Mouse (Mus musculus): Measurements from ENCODE around the gene Galnt6.

Gene Galnt6

DNA sequence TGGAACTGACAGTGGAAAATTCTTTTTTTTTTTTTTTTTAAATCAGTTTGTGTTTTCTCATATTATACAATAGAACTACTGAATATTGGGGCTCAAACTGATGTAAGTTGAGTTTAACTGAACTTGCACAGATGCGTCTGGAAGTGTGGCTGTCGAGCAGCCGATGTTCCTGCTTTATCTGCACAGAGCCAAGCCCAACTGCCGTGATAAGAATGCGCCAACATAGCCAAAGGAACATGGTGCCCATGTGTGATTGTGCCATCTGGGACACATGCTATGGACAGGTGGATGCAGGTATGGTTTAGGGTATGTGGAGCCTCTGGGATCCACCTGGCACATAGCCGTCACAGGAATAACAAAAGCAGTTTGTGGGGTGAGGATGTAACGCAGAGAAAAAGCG lies 43.3 kb downstream of the Galnt6 start:
- no peak for DNase-seq (ENCODE audit: low read depth, low spot score)

DNA sequence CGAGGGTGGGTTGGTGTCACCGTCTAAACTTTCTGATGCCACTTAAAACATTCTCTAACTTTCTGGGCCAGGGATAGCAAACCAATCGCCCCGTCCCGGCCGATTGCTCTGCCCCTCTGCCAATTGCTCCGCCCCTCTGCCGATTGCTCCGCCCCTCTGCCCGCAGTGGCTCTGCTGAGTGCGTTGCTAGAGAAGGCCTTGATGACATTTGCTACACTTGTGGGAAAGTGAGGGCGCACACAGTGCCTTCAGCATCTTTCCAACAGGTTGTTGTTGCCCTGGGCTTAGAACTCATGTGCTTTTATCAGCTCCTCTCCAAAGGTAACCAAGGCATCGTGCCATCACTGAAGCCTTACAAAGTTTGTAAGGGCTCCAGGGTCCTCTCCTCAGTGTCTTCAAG lies 43.9 kb downstream of the Galnt6 start:
- DNase-seq (ENCODE audit: low read depth, low spot score), result no peak

DNA sequence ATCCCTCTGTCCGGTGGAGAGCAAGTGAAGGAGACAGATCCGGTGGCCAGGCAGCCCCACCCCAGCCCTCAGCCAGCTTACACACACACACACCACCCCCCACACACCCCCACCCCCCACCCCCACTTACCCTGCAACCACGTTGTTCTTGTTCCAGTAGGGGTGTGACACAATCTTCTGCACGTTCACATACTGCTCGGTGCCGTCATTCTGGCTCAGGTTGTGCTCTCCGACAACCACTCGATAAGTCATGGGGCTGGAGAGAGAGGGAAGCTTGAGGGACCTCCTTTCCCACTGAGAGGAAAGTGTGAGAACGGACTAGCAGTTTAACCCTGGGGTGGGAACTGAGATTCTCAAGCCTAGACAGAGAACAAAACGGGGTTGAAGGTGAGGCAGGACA lies 44.7 kb downstream of the Galnt6 start:
- DNase-seq (ENCODE audit: low read depth, low spot score), result no peak

DNA sequence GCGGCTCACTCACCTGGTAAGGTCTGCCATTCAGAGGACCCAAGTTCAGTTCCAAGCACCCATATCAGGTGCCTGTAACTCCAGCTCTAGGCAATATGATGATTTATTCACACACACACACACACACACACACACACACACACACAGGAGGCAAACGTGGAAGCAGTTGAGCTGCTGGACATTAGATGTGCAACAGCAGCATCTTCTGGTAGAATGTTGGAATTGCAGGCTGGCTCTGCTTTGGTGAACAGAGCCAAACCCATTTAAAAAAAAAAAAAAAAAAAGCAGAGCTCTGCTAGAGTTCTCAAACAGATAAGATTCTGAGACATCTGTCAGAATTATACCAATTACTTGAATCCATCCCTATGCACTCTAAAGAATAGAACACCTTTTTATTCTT lies 46.1 kb downstream of the Galnt6 start:
- peak; percentile 58 for DNase-seq (ENCODE audit: low read depth, low spot score)

DNA sequence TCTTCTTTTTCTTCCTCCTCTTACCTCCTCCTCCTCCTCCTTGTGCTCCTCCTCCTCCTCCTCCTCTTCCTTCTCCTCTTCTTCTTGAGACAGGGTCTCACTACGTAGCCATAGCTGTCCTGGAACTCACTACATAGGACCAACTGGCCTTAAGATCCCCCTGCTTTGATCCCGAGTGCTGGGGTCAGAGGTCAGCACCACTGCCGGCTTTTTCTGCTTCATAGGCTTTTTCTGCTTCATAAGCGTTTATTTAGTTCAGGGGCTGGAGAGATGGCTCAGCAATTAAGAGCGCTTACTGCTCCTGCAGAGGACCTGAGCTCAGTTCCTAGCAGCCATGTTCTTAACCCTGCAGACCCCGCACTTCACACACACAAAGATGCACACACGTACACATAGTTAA lies 47.4 kb downstream of the Galnt6 start:
- no peak for DNase-seq (ENCODE audit: low read depth, low spot score)

GRCm38 (mm10) chr15:100680381-100680780 lies 48.8 kb downstream of the Galnt6 start:
- DNase-seq (ENCODE audit: low read depth, low spot score), result no peak

DNA sequence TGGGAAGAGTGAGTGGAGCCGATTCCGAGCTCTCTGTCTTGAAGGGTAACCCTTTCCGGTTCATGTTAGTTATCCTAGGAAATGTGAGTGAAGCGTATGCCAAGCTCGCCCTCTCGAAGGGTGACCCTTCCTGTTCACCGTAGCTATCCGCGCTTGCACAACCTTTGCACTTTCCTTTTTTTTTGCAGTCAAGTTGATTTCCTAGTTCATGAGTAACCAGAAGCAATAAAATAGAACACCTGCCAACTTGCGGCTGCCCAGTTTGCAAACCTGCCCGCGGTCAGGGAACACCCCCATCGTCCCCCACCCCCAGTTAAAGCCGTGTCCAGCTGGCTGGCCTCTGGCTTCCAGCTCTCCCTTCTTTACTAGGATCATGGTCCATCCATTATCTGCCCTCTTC lies 50.2 kb downstream of the Galnt6 start:
- DNase-seq (ENCODE audit: low read depth, low spot score), result no peak

DNA sequence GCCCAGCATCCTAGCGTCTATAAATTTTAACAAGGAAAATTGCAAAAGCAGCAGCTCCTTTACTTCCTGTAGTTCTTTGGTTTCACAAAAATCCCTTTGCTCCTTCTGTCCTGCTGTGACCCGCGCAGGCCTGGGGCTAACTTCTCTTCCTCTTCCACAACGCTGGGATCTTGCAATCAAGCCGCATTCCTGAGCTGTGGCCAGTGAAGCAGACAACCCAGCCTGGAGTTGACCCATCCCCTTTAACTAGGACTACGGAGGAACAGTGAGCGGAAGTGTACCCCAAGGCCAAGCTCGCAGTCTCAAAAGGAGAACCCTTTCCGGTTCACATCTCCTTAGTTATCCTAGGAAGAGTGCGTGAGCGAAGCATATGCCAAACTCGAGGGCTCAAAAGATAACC lies 50.6 kb downstream of the Galnt6 start:
- no peak for DNase-seq (ENCODE audit: low read depth, low spot score)

DNA sequence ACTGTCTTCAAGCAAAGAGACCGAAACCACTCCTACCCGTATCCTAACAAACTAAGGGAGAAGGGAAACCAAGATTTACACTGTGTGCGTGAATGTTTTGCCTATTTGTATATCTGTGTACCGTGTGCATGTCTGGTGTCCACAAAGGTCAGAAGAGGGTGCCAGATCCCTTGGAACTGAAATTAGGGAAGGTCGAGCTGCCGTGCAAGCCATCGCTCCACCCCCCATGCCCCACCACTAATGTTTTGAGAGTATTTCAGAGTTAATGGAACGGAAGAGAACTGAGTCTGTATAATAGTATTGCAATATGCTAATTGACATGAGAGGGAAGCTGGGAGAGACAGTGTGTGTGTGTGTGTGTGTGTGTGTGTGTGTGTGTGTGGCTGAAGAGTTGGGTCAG lies 51.5 kb downstream of the Galnt6 start:
- DNase-seq (ENCODE audit: low read depth, low spot score), result no peak

GRCm38 (mm10) chr15:100676521-100676920 lies 52.7 kb downstream of the Galnt6 start:
- DNase-seq (ENCODE audit: low read depth, low spot score), result no peak

DNA sequence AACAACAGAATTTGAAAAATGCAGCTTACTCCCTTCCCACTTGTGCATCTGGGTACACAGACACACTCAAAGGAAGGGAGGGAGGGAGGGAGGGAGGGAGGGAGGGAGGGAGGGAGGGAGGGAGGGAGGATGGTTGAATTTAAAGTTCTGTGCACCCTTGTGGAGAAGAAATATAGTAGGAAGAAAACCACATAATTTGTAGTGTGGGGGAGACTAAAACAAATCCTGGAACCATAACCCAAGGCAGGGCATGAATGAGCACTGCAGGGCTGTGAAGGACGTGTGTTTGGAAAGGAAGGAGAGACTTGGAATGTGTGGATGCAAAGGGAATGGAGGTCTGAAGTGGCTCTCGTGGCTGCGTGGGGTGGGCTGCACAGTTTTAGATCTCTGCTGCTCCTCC lies 53.7 kb downstream of the Galnt6 start:
- no peak for DNase-seq (ENCODE audit: low read depth, low spot score)

DNA sequence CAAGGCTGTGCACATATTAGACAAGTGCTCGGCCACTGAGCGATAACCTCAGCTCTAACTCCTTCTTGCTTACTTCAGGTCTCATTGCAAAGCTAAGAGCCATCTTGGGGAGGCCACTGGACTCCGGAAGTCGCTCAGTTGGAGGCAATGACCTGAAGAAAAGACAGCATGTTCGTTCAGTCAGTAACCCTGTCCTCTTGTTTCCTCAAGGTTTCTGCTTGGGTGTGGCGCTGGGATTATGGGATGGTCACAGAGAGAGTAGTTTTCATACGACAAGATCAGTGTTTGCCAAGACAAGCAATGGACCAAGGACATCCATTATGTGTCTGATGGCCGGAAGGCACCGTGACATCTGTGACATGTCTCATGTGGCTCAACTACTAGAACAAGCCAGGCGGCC lies 54.6 kb downstream of the Galnt6 start:
- DNase-seq (ENCODE audit: low read depth, low spot score), result no peak

DNA sequence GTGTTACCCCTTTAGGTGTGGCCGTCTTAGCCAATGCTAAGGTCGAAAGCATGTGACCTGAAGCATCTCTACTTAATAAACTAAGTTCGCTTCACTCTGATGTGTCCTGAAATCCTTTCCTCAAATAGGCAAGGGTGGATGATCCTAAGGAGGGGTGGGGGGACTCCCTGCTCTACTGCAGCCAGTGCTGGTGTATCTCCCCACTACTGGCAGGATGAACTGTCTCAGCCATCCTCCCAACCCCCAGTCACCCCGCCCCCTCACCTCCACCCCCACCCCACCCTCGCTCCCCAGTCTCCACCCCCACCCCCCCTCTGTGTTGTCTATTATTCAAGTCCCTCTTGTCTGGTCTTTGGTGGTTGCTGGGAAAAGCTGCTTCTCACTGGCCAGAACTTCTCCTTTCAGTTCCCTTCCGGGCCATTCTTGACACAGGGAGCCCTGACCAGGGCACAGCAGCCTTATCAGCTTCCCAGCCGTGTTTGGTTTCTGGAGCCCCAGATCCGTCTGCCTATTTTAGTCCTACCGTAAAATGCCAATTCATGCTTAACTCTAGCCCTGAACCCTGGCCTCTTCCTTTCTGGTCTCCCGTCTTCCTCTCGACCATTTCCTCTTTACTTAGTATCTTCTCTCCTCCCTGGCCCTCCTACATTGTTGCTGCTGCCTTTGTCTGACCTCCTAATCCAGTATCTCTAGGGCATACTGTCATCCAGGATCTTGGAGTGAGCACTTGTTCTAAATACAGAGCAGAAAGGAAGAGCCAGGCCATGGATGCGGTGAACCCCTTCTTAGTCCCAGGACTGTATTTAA lies 55.4 kb downstream of the Galnt6 start:
- peak; percentile 38 for DNase-seq (ENCODE audit: low read depth, low spot score)

- no peak for DNase-seq (ENCODE audit: low read depth, low spot score)
Measured at GRCm38 (mm10) chr15:100670833-100671232, 58.3 kb downstream of the Galnt6 start.

GRCm38 (mm10) chr15:100670004-100670403 lies 59.2 kb downstream of the Galnt6 start:
- no peak for DNase-seq (ENCODE audit: low read depth, low spot score)

DNA sequence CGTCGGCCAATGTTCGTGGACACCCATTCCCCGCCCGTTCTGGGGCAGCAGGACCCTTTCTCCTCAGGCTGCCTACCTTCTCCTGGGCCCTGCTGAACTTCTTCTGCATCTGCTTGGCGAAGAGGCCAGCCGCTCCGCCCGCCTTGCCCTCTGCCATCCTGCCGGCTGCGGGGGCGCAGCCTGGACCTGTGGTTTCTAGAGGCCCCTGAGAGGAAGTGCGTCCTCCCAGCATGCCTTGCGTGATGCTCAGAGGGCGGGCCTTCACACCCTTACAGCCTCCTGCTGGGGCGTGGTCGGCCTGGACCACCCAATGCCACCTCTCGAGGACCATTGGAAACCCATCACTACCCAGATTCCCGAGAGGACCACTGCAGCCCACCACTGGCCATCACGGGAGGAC lies 59.8 kb downstream of the Galnt6 start, which contains the start of gene Bin2:
Bin2 (minus strand) TSS at position 217 of the 400 bp plus-strand sequence.
- no peak for DNase-seq (ENCODE audit: low read depth, low spot score)

DNA sequence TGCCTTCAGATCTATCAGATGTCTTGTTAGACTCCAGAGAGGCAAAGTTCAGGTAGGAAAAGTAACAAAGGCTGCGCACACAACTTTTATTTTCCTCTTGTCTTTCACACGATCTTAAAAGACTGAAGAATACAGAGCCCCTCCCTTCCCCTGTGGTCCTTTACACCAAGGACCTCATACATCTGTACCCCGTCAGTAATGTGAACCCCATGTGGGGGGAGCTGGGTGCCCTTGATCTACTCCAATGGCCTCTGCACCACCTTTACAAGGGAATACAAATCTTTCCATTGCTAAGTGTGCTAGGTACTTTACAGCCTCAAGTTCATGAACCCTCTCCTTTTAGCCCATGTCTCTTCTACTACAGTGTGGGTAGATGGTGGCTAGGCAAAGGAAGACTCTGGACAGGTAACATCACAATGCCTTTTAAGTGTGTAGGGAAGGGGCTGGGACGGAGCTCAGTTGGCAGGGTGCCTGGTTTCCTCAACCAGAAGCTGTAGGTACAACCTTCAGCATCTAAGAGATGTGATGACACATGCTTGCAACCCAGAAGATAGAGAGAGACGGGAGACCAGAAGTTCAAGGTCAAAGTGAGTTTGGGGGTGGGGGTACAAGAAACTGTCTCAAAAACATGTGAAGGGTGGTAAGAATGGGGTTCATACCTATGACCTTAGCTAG lies 61.2 kb downstream of the Galnt6 start:
- no peak for DNase-seq (ENCODE audit: low read depth, low spot score)

DNA sequence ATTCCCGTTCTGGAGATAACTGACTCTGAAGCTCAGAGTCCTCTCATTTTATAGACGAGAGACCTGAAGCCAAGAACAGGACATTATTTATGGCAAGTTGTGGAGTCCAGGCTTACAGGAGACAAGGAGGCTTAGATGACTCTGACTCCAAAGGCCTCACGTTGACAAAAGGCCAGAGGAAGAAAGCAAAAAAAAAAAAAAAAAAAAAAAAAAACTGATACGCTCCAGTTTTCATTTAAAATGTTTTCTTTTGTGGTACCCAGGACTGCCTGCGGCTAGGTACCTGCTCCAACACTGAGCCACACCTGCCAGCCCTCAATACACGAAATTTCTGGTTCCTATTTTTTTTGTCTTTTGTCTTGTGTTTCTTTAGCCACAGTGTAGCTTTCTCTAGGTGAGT lies 61.8 kb downstream of the Galnt6 start:
- DNase-seq (ENCODE audit: low read depth, low spot score), result no peak

GRCm38 (mm10) chr15:100666851-100667250 lies 62.3 kb downstream of the Galnt6 start:
- no peak for DNase-seq (ENCODE audit: low read depth, low spot score)

- no peak for DNase-seq (ENCODE audit: low read depth, low spot score)
Measured at GRCm38 (mm10) chr15:100666219-100666696, 62.9 kb downstream of the Galnt6 start.

- DNase-seq (ENCODE audit: low read depth, low spot score), result no peak
Measured at GRCm38 (mm10) chr15:100665411-100666218, 63.6 kb downstream of the Galnt6 start.

GRCm38 (mm10) chr15:100664813-100665274 lies 64.3 kb downstream of the Galnt6 start:
- DNase-seq (ENCODE audit: low read depth, low spot score), result no peak
